Mouse (Mus musculus): Measurements from ENCODE around the gene Borcs6.

DNA sequence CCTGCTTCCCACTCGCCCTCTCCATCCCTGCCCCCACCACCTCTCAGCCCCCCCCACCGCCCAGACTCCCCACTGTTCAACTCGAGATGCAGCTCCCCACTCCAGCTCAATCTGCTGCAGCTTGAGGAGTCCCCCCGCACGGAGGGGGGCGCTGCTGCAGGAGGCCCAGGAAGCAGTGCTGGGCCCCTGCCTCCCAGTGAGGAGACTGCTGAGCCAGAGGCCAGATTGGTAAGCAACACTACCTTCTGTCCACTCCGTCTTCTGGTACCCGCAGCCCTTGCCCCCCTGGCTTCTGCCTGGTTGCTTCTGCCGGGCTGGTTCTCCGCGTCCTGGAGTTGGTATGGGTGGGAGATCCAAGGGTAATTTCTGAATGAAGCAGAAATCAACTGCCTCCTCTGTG, 47.3 kb downstream of the Borcs6 start:
- TF ChIP-seq POLR2A (IDR thresholded peaks at IDR 0.05; ENCODE audit: borderline replicate concordance, extremely low read depth, insufficient read depth, insufficient read length, poor library complexity, severe bottlenecking) (no peak), CTCF (IDR thresholded peaks at IDR 0.05; ENCODE audit: borderline replicate concordance, extremely low read depth, insufficient read depth, insufficient read length) (no peak)

Measured in brain, embryonic 14.5 days (tissue).